Mouse (Mus musculus) myocyte (in vitro differentiated cells): ENCODE data around the gene Map2k2.

Experiments
- CEBPB ChIP-seq: IDR thresholded peaks from 2 replicates; pipeline ENCODE4 v1.6.1; 2011; ENCODE audit warnings: mild to moderate bottlenecking, moderate library complexity; ENCODE audit not compliant: poor library complexity, insufficient read depth, severe bottlenecking
- POLR2A ChIP-seq: IDR thresholded peaks from one replicate; pipeline ENCODE4 v1.6.1; 2011; ENCODE audit warnings: low read depth, mild to moderate bottlenecking, control low read depth, moderate library complexity; ENCODE audit not compliant: insufficient read length
- POLR2AphosphoS2 ChIP-seq: IDR thresholded peaks from one replicate; pipeline ENCODE4 v1.6.1; 2011; ENCODE audit warnings: low read depth, control low read depth; ENCODE audit not compliant: insufficient read length
- REST ChIP-seq: IDR thresholded peaks from one replicate; pipeline ENCODE4 v1.6.1; 2011; ENCODE audit warnings: mild to moderate bottlenecking, control low read depth, moderate library complexity; ENCODE audit not compliant: insufficient read depth, insufficient read length
- TCF12 ChIP-seq: IDR thresholded peaks from one replicate; pipeline ENCODE4 v1.6.1; 2011; ENCODE audit warnings: mild to moderate bottlenecking, control low read depth; ENCODE audit not compliant: poor library complexity, insufficient read depth, severe bottlenecking

GRCm38 (mm10) chr10:81175936-81176465 lies 70.3 kb downstream of the Map2k2 start:
- no peak for TF ChIP-seq CEBPB
- TF ChIP-seq POLR2A: no peak
- no peak for TF ChIP-seq TCF12
- TF ChIP-seq POLR2AphosphoS2: no peak
- no peak for TF ChIP-seq REST
